12 mouse cellular contexts compared by ENCODE assay signal in genomic region chr10:31495826-31496225, GRCm38 (mm10).
"Had no signal": no experiment of that assay in that cellular context is flagged by ENCODE, and none has a peak within 500 bp of the region (broad histone marks: within the 10 kb centered on the region; RNA-seq: fewer than 3 reads in every experiment).

No protein-coding gene starts in this region.

- H3K4me3 ChIP-seq: layer of hippocampus, adult 2 months; limb, embryonic 12.5 days; liver, embryonic 13.5 days; midbrain, embryonic 10.5 days; neural tube, embryonic 12.5 days had no signal

- H3K4me1 ChIP-seq: limb, embryonic 12.5 days; liver, embryonic 13.5 days; midbrain, embryonic 10.5 days; neural tube, embryonic 12.5 days had no signal

- H3K36me3 ChIP-seq: limb, embryonic 12.5 days; liver, embryonic 13.5 days; midbrain, embryonic 10.5 days; neural tube, embryonic 12.5 days had no signal

- H3K9me3 ChIP-seq: limb, embryonic 12.5 days; liver, embryonic 13.5 days; midbrain, embryonic 10.5 days; neural tube, embryonic 12.5 days had no signal

- H3K27ac ChIP-seq: layer of hippocampus, adult 2 months; limb, embryonic 12.5 days; liver, embryonic 13.5 days; midbrain, embryonic 10.5 days; neural tube, embryonic 12.5 days had no signal

- H3K4me2 ChIP-seq: limb, embryonic 12.5 days; liver, embryonic 13.5 days; neural tube, embryonic 12.5 days had no signal

- H3K27me3 ChIP-seq: limb, embryonic 12.5 days; liver, embryonic 13.5 days; neural tube, embryonic 12.5 days had no signal

- DNase-seq: kidney, postnatal 10 days; kidney, postnatal 4 days; liver; liver, embryonic 13.5 days; lung, adult 18-20 months; midbrain, embryonic 14.5 days; spleen, adult 18-20 months; thymus, postnatal 4 days had no signal

- H3K9ac ChIP-seq: limb, embryonic 12.5 days; liver, embryonic 13.5 days; neural tube, embryonic 12.5 days had no signal
